Mouse (Mus musculus): ENCODE measurements at regions not wholly inside any gene's neighbourhood (a gene's known extent, or its start where the extent isn't known, plus 50 kb on each side); places are given as distances from the start of the nearest gene placed in this dataset.

DNA sequence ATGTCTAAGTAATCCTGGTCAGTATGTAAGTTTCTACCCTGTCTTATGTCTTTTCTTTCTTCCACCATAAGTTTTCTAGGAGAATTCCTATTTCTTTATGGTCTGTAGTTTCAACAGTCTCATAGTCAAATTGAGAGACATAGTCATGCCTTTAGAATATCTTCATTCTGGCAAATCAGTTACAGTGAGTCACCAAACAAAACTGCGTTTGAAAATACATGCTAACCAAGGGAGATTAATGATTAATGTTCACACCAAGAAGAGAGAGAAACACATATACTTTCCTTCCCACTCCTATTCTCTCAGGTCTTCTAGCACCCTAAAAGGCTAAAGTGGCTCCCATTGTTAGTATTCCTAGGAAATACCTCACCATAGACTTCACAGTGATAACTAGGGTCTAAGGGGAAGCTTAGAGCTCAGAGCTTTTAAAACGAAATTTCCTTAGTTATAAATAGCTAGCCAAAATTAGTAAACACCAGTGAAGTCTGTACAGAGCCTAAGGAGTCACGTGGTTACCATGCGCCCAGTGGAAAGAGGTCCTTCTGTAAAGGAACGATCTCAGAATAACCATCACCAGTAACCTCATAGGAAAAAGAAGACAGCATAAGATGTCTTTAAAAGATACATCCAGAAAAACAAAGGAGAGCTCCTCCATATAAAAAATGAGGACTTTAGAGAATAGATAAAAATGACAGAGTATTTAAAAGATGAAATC is 281.8 kb upstream of the Htr2a start:
- H3K27ac ChIP-seq, result no peak overlapping the region
- WGBS, result 82% methylated on average over 5 of the region's 5 CpGs
- H3K27me3 ChIP-seq, result no peaks in the 10 kb centered on the region
- H3K4me3 ChIP-seq (replicated peaks), result no peak overlapping the region
- H3K9ac ChIP-seq, result no peak overlapping the region
- H3K4me1 ChIP-seq, result peaks cover 9% of the 10 kb centered on the region
- no peak overlapping the region for H3K4me2 ChIP-seq
- no peaks in the 10 kb centered on the region for H3K9me3 ChIP-seq
- no peak for ATAC-seq (ENCODE audit: low FRiP score)
- no peaks in the 10 kb centered on the region for H3K36me3 ChIP-seq (replicated peaks)

DNA sequence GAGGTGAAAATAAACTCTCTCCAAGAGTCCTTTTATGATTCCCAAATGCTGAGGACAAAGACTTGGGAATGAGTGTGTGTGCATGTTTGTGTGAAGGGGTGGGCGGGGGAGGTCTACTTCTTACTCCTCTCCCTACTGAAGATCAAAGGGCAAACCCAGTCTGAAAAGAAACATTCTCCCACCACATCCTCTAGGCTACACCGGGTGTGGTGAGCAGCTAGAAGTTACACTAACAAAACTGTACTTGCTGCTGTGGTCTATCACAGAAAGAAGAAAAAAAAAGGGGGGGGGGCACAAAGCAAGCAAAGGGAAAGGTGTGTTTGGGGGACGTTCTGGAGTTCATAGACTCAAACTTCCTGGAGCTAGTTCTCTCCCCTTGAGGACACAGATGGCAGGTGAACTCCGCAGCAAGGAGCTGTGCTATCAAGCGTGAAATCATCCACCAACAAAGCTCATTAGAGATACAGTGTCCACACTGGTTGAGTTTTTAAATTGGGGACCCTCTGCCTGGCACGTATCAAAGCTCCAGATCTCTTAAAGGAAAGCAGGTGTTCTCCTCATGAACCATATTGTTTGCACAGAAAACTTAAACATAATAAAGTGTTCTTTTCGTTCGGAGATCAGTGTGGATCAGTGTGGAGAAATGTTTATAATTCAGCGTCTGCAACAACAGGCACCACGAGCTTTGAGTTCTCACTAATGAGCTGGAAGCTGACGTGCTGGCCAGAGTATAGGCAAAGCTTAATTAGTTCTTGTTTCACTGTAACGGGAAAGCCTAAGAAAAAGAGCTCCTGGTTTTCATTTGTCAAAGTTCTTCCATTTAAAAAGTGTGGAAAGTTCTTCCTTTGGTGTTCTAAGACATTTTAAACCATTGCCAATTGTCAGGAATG is 280.7 kb upstream of the Htr2a start:
- peak overlapping the region; percentile 38 for H3K4me2 ChIP-seq
- peaks cover 9% of the 10 kb centered on the region for H3K4me1 ChIP-seq
- no peaks in the 10 kb centered on the region for H3K36me3 ChIP-seq (replicated peaks)
- no peak overlapping the region for H3K27ac ChIP-seq
- H3K9ac ChIP-seq, result no peak overlapping the region
- WGBS, result 14% methylated on average over 12 of the region's 12 CpGs
- H3K9me3 ChIP-seq, result no peaks in the 10 kb centered on the region
- H3K27me3 ChIP-seq, result no peaks in the 10 kb centered on the region
- peak; percentile 89 for ATAC-seq (ENCODE audit: low FRiP score)
- H3K4me3 ChIP-seq (replicated peaks), result no peak overlapping the region

DNA sequence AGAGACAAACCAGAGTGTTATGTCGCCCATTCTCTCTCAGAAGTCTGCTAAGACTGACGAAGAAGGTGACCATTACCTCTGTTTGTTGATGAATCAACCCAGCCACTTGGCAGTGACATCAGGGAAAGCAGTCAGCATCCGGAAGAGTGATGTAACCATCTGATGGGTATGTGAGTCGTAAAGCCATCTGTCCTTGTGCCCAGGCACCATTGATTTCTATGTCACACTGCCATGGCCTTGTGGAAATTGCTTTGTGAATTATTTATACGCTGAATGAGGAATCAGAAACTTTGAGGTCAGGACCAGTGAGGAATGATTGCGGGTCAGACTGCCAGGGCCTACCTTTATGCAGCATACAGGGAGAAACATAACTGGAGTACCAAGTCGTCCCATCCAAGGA is 256.2 kb upstream of the Htr2a start:
- no peak for ATAC-seq (ENCODE audit: low FRiP score)
- Histone ChIP-seq H3K4me3 (replicated peaks) (no peak overlapping the region), H3K27ac (no peak overlapping the region), H3K4me1 (no peaks in the 10 kb centered on the region), H3K4me2 (no peak overlapping the region), H3K9me3 (no peaks in the 10 kb centered on the region), H3K9ac (no peak overlapping the region), H3K27me3 (no peaks in the 10 kb centered on the region), H3K36me3 (replicated peaks) (no peaks in the 10 kb centered on the region)
- WGBS, result 88% methylated on average over 7 of the region's 7 CpGs

DNA sequence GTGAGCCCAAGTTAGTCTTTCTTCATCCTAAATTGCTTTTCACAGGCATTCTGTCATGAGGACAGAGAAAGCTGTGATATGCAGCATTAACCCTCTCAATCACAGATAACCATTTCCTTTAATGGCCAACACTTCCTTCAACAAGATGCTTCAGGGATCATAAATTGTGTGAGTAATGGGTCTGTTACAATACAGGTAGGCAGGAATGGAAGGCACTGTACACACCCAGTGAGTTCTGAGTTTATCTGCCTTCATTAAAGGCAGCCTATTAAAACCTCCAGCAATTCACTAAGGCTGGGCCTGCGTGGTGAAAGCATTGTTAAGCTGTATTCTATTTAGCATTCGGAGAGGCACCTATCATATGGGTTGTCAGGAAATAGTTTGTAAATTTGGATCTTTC is 248.2 kb upstream of the Htr2a start:
- no peaks in the 10 kb centered on the region for H3K4me1 ChIP-seq
- H3K27ac ChIP-seq, result no peak overlapping the region
- ATAC-seq (ENCODE audit: low FRiP score), result no peak
- no peak overlapping the region for H3K4me3 ChIP-seq (replicated peaks)
- H3K27me3 ChIP-seq, result no peaks in the 10 kb centered on the region
- no peaks in the 10 kb centered on the region for H3K36me3 ChIP-seq (replicated peaks)
- WGBS, result 72% methylated on average over 2 of the region's 2 CpGs
- H3K4me2 ChIP-seq, result no peak overlapping the region
- no peak overlapping the region for H3K9ac ChIP-seq
- H3K9me3 ChIP-seq, result no peaks in the 10 kb centered on the region

DNA sequence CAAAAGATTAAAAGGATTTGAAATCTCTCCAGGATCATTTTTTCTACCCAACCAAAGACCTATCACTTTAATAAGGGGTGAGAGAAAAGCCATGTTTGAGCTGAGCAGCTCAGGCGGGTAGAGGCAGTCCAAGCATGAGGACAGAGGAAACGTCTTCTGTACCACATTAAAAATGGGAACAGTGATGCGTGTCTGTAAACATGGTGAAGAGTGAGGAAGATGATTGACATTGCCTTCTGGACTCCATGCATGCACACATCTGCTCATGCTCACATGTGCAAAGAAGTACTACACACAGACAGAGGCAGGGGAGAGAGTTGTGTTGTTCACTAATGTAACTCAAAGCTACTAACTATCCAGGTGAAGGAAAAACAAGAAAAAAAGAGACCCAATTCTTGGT is 243.4 kb upstream of the Htr2a start:
- no peaks in the 10 kb centered on the region for H3K4me1 ChIP-seq
- no peaks in the 10 kb centered on the region for H3K9me3 ChIP-seq
- H3K36me3 ChIP-seq (replicated peaks), result no peaks in the 10 kb centered on the region
- no peak for ATAC-seq (ENCODE audit: low FRiP score)
- 84% methylated on average over 3 of the region's 3 CpGs for WGBS
- no peaks in the 10 kb centered on the region for H3K27me3 ChIP-seq
- H3K9ac ChIP-seq, result no peak overlapping the region
- H3K4me3 ChIP-seq (replicated peaks), result no peak overlapping the region
- H3K27ac ChIP-seq, result no peak overlapping the region
- H3K4me2 ChIP-seq, result no peak overlapping the region

GRCm38 (mm10) chr14:74409441-74409840 is 231.2 kb upstream of the Htr2a start:
- no peak overlapping the region for H3K4me2 ChIP-seq
- WGBS, result 74% methylated on average over 1 of the region's 1 CpGs
- H3K27ac ChIP-seq, result no peak overlapping the region
- no peaks in the 10 kb centered on the region for H3K9me3 ChIP-seq
- H3K27me3 ChIP-seq, result no peaks in the 10 kb centered on the region
- H3K4me3 ChIP-seq (replicated peaks), result no peak overlapping the region
- H3K4me1 ChIP-seq, result no peaks in the 10 kb centered on the region
- no peak for ATAC-seq (ENCODE audit: low FRiP score)
- H3K9ac ChIP-seq, result no peak overlapping the region
- no peaks in the 10 kb centered on the region for H3K36me3 ChIP-seq (replicated peaks)

- Histone ChIP-seq H3K27ac (no peak overlapping the region), H3K9me3 (no peaks in the 10 kb centered on the region), H3K9ac (no peak overlapping the region), H3K4me1 (no peaks in the 10 kb centered on the region), H3K4me3 (replicated peaks) (no peak overlapping the region), H3K36me3 (replicated peaks) (no peaks in the 10 kb centered on the region), H3K27me3 (no peaks in the 10 kb centered on the region), H3K4me2 (no peak overlapping the region)
- no peak for ATAC-seq (ENCODE audit: low FRiP score)
- WGBS, result 63% methylated on average over 3 of the region's 3 CpGs
These were observed 212.4 kb upstream of the Htr2a start for GRCm38 (mm10) chr14:74428226-74428625.

DNA sequence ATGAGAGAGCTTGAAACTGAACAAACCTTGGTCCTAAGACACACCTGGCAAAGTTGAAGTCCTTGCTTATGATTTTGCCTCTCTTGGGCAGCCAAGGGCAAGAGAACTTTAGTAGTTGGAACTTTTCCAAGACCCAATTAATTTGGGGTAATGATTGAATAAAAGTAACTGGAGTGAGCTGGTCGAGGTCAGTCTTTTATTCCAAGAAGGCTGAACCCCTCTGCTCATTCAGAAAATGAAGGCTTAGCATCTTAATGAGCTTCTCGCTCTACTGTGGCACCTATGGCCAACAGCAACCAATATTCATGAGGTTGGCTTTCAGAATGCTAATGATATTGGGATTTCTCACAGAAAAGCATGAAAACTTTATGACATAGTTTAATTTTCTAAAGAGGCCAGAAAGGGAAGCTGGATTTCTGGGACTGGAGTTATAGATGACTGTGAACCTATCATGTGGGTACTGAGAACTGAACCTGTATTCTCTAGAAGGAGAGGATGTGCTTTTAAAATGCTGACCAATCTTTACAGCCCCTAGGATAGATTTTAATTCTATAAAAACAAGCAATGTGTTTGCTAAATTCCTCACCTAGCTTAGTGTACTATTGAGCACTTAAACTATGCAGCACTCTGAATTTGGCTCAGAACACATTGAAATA is 176.5 kb upstream of the Htr2a start:
- Histone ChIP-seq H3K27me3 (no peaks in the 10 kb centered on the region), H3K27ac (no peak overlapping the region), H3K4me3 (replicated peaks) (no peak overlapping the region), H3K9me3 (no peaks in the 10 kb centered on the region), H3K9ac (no peak overlapping the region), H3K4me2 (no peak overlapping the region), H3K36me3 (replicated peaks) (no peaks in the 10 kb centered on the region), H3K4me1 (peaks cover 7% of the 10 kb centered on the region)
- WGBS, result 13% methylated on average over 2 of the region's 2 CpGs
- peak; percentile 85; the same call in 1 of the 2 replicates for ATAC-seq (ENCODE audit: low FRiP score)

DNA sequence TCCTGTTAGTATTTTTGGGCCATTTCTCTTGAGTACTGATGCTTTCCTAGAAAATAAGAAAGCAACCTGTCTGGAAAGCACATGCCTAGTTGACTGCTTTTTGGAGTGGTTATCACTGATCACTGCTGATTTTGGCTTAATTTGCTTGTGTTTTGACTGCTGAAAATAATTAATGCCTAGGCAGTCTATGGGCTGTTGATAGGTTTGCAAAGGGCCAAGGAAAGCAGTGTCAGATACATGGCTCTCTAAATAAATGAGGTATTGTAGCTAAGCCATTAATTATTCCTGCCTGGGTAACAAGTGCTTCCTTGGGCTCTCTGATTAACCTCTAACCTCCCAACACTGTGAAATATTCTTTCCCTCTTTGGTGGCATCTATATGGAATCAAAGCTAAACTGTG is 145.1 kb upstream of the Htr2a start:
- H3K9ac ChIP-seq, result no peak overlapping the region
- H3K4me3 ChIP-seq (replicated peaks), result no peak overlapping the region
- ATAC-seq (ENCODE audit: low FRiP score), result peak; percentile 57; the same call in 1 of the 2 replicates
- 0 out of 2 replicates have a peak, but pooled peaks cover 3% of the 10 kb centered on the region for H3K27me3 ChIP-seq
- no peaks in the 10 kb centered on the region for H3K9me3 ChIP-seq
- no peaks in the 10 kb centered on the region for H3K36me3 ChIP-seq (replicated peaks)
- H3K4me2 ChIP-seq, result no peak overlapping the region
- no peaks in the 10 kb centered on the region; the same call in 1 of the 2 replicates for H3K4me1 ChIP-seq
- no peak overlapping the region for H3K27ac ChIP-seq

DNA sequence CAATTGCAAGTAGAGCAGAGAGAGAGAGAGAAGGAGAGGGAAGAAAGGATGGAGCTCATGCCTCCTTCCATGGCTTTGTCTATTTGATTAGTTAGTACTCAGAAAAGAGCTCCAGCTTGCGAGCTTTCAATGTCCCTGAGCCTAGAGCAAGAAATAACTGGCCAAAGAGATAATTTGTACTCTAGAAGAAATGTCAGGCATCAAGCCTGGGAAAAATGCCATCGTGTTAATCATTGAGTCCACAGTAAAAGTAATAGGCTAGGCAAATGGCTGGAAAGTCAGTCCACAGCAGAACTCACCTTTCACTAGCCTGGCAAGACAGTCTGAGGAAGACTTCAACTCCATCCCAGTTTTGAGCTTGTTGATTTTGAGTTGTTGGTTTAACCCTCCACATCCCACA is 129.1 kb upstream of the Htr2a start:
- no peaks in the 10 kb centered on the region for H3K36me3 ChIP-seq (replicated peaks)
- 71% methylated on average over 2 of the region's 2 CpGs for WGBS
- H3K27me3 ChIP-seq, result no peaks in the 10 kb centered on the region
- no peaks in the 10 kb centered on the region for H3K4me1 ChIP-seq
- no peak overlapping the region for H3K9ac ChIP-seq
- H3K4me2 ChIP-seq, result no peak overlapping the region
- no peak overlapping the region for H3K27ac ChIP-seq
- H3K4me3 ChIP-seq (replicated peaks), result no peak overlapping the region
- no peaks in the 10 kb centered on the region for H3K9me3 ChIP-seq
- ATAC-seq (ENCODE audit: low FRiP score), result no peak

DNA sequence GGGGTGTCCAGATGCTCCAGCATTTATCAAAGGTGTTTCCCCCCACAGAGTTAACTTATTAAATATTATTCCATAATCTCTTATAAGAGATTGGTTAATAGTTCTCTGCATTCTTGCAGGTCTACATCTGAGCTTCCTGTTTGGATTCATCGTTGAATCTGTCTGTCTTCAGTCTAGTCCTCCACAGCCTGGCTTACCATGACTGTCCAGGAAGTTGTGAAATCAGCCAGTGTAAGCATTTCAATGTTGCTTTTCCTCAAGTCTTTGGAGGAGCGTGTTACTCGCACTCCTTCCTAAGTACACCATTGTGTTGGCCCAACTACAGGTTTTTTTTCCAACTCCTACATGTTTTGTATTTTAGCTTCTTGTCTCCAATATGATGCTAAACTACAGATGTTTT is 124.2 kb upstream of the Htr2a start:
- Histone ChIP-seq H3K4me2 (no peak overlapping the region), H3K9me3 (no peaks in the 10 kb centered on the region), H3K9ac (no peak overlapping the region), H3K36me3 (replicated peaks) (no peaks in the 10 kb centered on the region), H3K27ac (no peak overlapping the region), H3K4me3 (replicated peaks) (no peak overlapping the region), H3K4me1 (no peaks in the 10 kb centered on the region), H3K27me3 (no peaks in the 10 kb centered on the region)
- ATAC-seq (ENCODE audit: low FRiP score), result no peak
- 86% methylated on average over 3 of the region's 3 CpGs for WGBS

- ATAC-seq (ENCODE audit: low FRiP score), result no peak
- no peaks in the 10 kb centered on the region for H3K9me3 ChIP-seq
- no peak overlapping the region for H3K4me3 ChIP-seq (replicated peaks)
- H3K27me3 ChIP-seq, result no peaks in the 10 kb centered on the region
- H3K9ac ChIP-seq, result no peak overlapping the region
- no peaks in the 10 kb centered on the region for H3K36me3 ChIP-seq (replicated peaks)
- H3K4me1 ChIP-seq, result no peaks in the 10 kb centered on the region
- 72% methylated on average over 6 of the region's 6 CpGs for WGBS
- H3K4me2 ChIP-seq, result no peak overlapping the region
- H3K27ac ChIP-seq, result no peak overlapping the region
These were observed 121.1 kb upstream of the Htr2a start for GRCm38 (mm10) chr14:74519531-74519930.

All from forebrain, embryonic 12.5 days (tissue).